Mouse (Mus musculus): ENCODE data around the gene Tmem217. TPM values are rescaled to one million over a fixed set of nuclear protein-coding genes. Genes with fewer than 3 reads are reported as not detected.

Tmem217 gene
- polyA plus RNA-seq, 1 experiment = not detected

GRCm38 (mm10) chr17:29585446-29585845 lies 33.3 kb upstream of the Tmem217 start:
- 8% methylated on average over 6 of the region's 6 CpGs for WGBS
- TF ChIP-seq POLR2A (IDR thresholded peaks at IDR 0.05; ENCODE audit: borderline replicate concordance, control insufficient read depth, low read depth, low read length) = no peak
- TF ChIP-seq CTCF (IDR thresholded peaks at IDR 0.05; ENCODE audit: control insufficient read depth, insufficient read depth, low read length) = no peak
- Histone ChIP-seq H3K4me3 (replicated peaks; ENCODE audit: control insufficient read depth, low read depth, low read length) (no peak overlapping the region), H3K4me1 (ENCODE audit: control insufficient read depth, insufficient read depth, low read length) (no peaks in the 10 kb centered on the region), H3K27ac (ENCODE audit: control insufficient read depth, insufficient read depth, low read depth, low read length, poor library complexity) (no peak overlapping the region)

GRCm38 (mm10) chr17:29584737-29585136 lies 32.6 kb upstream of the Tmem217 start:
- no peaks in the 10 kb centered on the region for H3K4me1 ChIP-seq (ENCODE audit: control insufficient read depth, insufficient read depth, low read length)
- no peak for TF ChIP-seq POLR2A (IDR thresholded peaks at IDR 0.05; ENCODE audit: borderline replicate concordance, control insufficient read depth, low read depth, low read length)
- no peak for TF ChIP-seq CTCF (IDR thresholded peaks at IDR 0.05; ENCODE audit: control insufficient read depth, insufficient read depth, low read length)
- H3K27ac ChIP-seq (ENCODE audit: control insufficient read depth, insufficient read depth, low read depth, low read length, poor library complexity) = no peak overlapping the region
- WGBS = 85% methylated on average over 3 of the region's 3 CpGs
- H3K4me3 ChIP-seq (replicated peaks; ENCODE audit: control insufficient read depth, low read depth, low read length) = no peak overlapping the region

GRCm38 (mm10) chr17:29584306-29584705 lies 32.1 kb upstream of the Tmem217 start:
- H3K4me3 ChIP-seq (replicated peaks; ENCODE audit: control insufficient read depth, low read depth, low read length) = no peak overlapping the region
- no peak for TF ChIP-seq POLR2A (IDR thresholded peaks at IDR 0.05; ENCODE audit: borderline replicate concordance, control insufficient read depth, low read depth, low read length)
- TF ChIP-seq CTCF (IDR thresholded peaks at IDR 0.05; ENCODE audit: control insufficient read depth, insufficient read depth, low read length) = no peak
- no peak overlapping the region for H3K27ac ChIP-seq (ENCODE audit: control insufficient read depth, insufficient read depth, low read depth, low read length, poor library complexity)
- no peaks in the 10 kb centered on the region for H3K4me1 ChIP-seq (ENCODE audit: control insufficient read depth, insufficient read depth, low read length)
- 38% methylated on average over 5 of the region's 5 CpGs for WGBS

- Histone ChIP-seq H3K4me1 (ENCODE audit: control insufficient read depth, insufficient read depth, low read length) (no peaks in the 10 kb centered on the region), H3K27ac (ENCODE audit: control insufficient read depth, insufficient read depth, low read depth, low read length, poor library complexity) (no peak overlapping the region), H3K4me3 (replicated peaks; ENCODE audit: control insufficient read depth, low read depth, low read length) (no peak overlapping the region)
- WGBS = 69% methylated on average over 5 of the region's 5 CpGs
- no peak for TF ChIP-seq POLR2A (IDR thresholded peaks at IDR 0.05; ENCODE audit: borderline replicate concordance, control insufficient read depth, low read depth, low read length)
- no peak for TF ChIP-seq CTCF (IDR thresholded peaks at IDR 0.05; ENCODE audit: control insufficient read depth, insufficient read depth, low read length)
These were observed 31.4 kb upstream of the Tmem217 start for GRCm38 (mm10) chr17:29583569-29583968.

- no peaks in the 10 kb centered on the region for H3K4me1 ChIP-seq (ENCODE audit: control insufficient read depth, insufficient read depth, low read length)
- WGBS = 83% methylated on average over 4 of the region's 4 CpGs
These were observed 27.5 kb upstream of the Tmem217 start for GRCm38 (mm10) chr17:29579579-29580126.

GRCm38 (mm10) chr17:29569831-29570230 lies 17.6 kb upstream of the Tmem217 start:
- no peak overlapping the region for H3K27ac ChIP-seq (ENCODE audit: control insufficient read depth, insufficient read depth, low read depth, low read length, poor library complexity)
- no peaks in the 10 kb centered on the region; the same call in 1 of the 2 replicates for H3K4me1 ChIP-seq (ENCODE audit: control insufficient read depth, insufficient read depth, low read length)
- 85% methylated on average over 6 of the region's 6 CpGs for WGBS
- H3K4me3 ChIP-seq (replicated peaks; ENCODE audit: control insufficient read depth, low read depth, low read length) = no peak overlapping the region
- no peak for TF ChIP-seq POLR2A (IDR thresholded peaks at IDR 0.05; ENCODE audit: borderline replicate concordance, control insufficient read depth, low read depth, low read length)
- TF ChIP-seq CTCF (IDR thresholded peaks at IDR 0.05; ENCODE audit: control insufficient read depth, insufficient read depth, low read length) = no peak

More at GRCm38 (mm10) chr17:29579579-29580126, 27.5 kb upstream of the Tmem217 start:
- no peak overlapping the region for H3K4me3 ChIP-seq (replicated peaks; ENCODE audit: control insufficient read depth, low read depth, low read length)
- TF ChIP-seq CTCF (IDR thresholded peaks at IDR 0.05; ENCODE audit: control insufficient read depth, insufficient read depth, low read length) = no peak
- TF ChIP-seq POLR2A (IDR thresholded peaks at IDR 0.05; ENCODE audit: borderline replicate concordance, control insufficient read depth, low read depth, low read length) = no peak
- H3K27ac ChIP-seq (ENCODE audit: control insufficient read depth, insufficient read depth, low read depth, low read length, poor library complexity) = no peak overlapping the region

- Histone ChIP-seq H3K4me1 (ENCODE audit: control insufficient read depth, insufficient read depth, low read length) (no peaks in the 10 kb centered on the region; the same call in 1 of the 2 replicates), H3K27ac (ENCODE audit: control insufficient read depth, insufficient read depth, low read depth, low read length, poor library complexity) (no peak overlapping the region), H3K4me3 (replicated peaks; ENCODE audit: control insufficient read depth, low read depth, low read length) (no peak overlapping the region)
- 92% methylated on average over 15 of the region's 15 CpGs for WGBS
- TF ChIP-seq POLR2A (IDR thresholded peaks at IDR 0.05; ENCODE audit: borderline replicate concordance, control insufficient read depth, low read depth, low read length) (no peak), CTCF (IDR thresholded peaks at IDR 0.05; ENCODE audit: control insufficient read depth, insufficient read depth, low read length) (no peak)
These were observed 16.2 kb upstream of the Tmem217 start for GRCm38 (mm10) chr17:29568435-29568834.

- Histone ChIP-seq H3K27ac (ENCODE audit: control insufficient read depth, insufficient read depth, low read depth, low read length, poor library complexity) (no peak overlapping the region), H3K4me1 (ENCODE audit: control insufficient read depth, insufficient read depth, low read length) (no peaks in the 10 kb centered on the region; the same call in 1 of the 2 replicates), H3K4me3 (replicated peaks; ENCODE audit: control insufficient read depth, low read depth, low read length) (no peak overlapping the region)
- TF ChIP-seq CTCF (IDR thresholded peaks at IDR 0.05; ENCODE audit: control insufficient read depth, insufficient read depth, low read length) (no peak), POLR2A (IDR thresholded peaks at IDR 0.05; ENCODE audit: borderline replicate concordance, control insufficient read depth, low read depth, low read length) (no peak)
- 94% methylated on average over 5 of the region's 5 CpGs for WGBS
These were observed 13.3 kb upstream of the Tmem217 start for GRCm38 (mm10) chr17:29565521-29565920.

- no peak for TF ChIP-seq CTCF (IDR thresholded peaks at IDR 0.05; ENCODE audit: control insufficient read depth, insufficient read depth, low read length)
- TF ChIP-seq POLR2A (IDR thresholded peaks at IDR 0.05; ENCODE audit: borderline replicate concordance, control insufficient read depth, low read depth, low read length) = no peak
- WGBS = 87% methylated on average over 5 of the region's 5 CpGs
- Histone ChIP-seq H3K4me1 (ENCODE audit: control insufficient read depth, insufficient read depth, low read length) (no peaks in the 10 kb centered on the region), H3K27ac (ENCODE audit: control insufficient read depth, insufficient read depth, low read depth, low read length, poor library complexity) (no peak overlapping the region), H3K4me3 (replicated peaks; ENCODE audit: control insufficient read depth, low read depth, low read length) (no peak overlapping the region)
These were observed 6.3 kb upstream of the Tmem217 start for GRCm38 (mm10) chr17:29558476-29558875.

All from bone marrow, adult 2 months (tissue).